Mouse (Mus musculus) intestine, embryonic 14.5 days (tissue): ENCODE measurements around the gene Tubg2. TPM values are rescaled to one million over a fixed set of nuclear protein-coding genes. Genes with fewer than 3 reads are reported as not detected.

Experiments used
- ATAC-seq: fragments of 200-750 bp; cut with Nextera tagmentation; replicated peaks from 2 replicates; pipeline ENCODE4 v1.8.0; 2017; ENCODE audit warnings: low read depth, moderate number of reproducible peaks, moderate TSS enrichment, moderate library complexity; ENCODE audit not compliant: low FRiP score, low TSS enrichment
- DNase-seq: peaks from one replicate; pipeline ENCODE4 v3.0.0-alpha.2; 2018; ENCODE audit warnings: low spot score
- H3K27ac ChIP-seq: fragments of 300-500 bp; sonication (generic); 2 replicates; pipeline ENCODE4 v1.5.1; 2014; ENCODE audit warnings: low read depth, mild to moderate bottlenecking, control low read depth
- H3K27me3 ChIP-seq: fragments of 300-500 bp; sonication (generic); replicated peaks from 2 replicates; pipeline ENCODE4 v1.6.1; 2014; ENCODE audit warnings: low read length, control low read depth; ENCODE audit not compliant: control insufficient read depth, insufficient read depth
- H3K36me3 ChIP-seq: fragments of 300-500 bp; sonication (generic); 2 replicates; pipeline ENCODE4 v1.6.1; 2014; ENCODE audit warnings: low read length, control low read depth; ENCODE audit not compliant: control insufficient read depth, insufficient read depth
- H3K4me1 ChIP-seq: fragments of 300-500 bp; sonication (generic); replicated peaks from 2 replicates; pipeline ENCODE4 v1.6.1; 2014; ENCODE audit warnings: low read length, control low read depth, mixed read lengths; ENCODE audit not compliant: control insufficient read depth, insufficient read depth
- H3K4me2 ChIP-seq: fragments of 300-500 bp; sonication (generic); 2 replicates; pipeline ENCODE4 v1.6.1; 2014; ENCODE audit warnings: low read length
- H3K4me3 ChIP-seq: fragments of 300-500 bp; sonication (generic); 2 replicates; pipeline ENCODE4 v1.5.1; 2014; ENCODE audit warnings: low read depth, low read length, control low read depth, mixed read lengths
- H3K9ac ChIP-seq: fragments of 300-500 bp; sonication (generic); 2 replicates; pipeline ENCODE4 v1.6.1; 2014; ENCODE audit warnings: mild to moderate bottlenecking, low read length
- H3K9me3 ChIP-seq: fragments of 300-500 bp; sonication (generic); 2 replicates; pipeline ENCODE4 v1.6.1; 2016; ENCODE audit warnings: low read length, control low read depth; ENCODE audit not compliant: control insufficient read depth
- WGBS: fragments of 180-500 bp; shearing (Covaris S2); extraction: QIAGEN DNeasy Blood & Tissue Kit; methylation state at CpG from one replicate; pipeline ENCODE4 v1.1.7; 2014; 5-methylcytosine and 5-hydroxymethylcytosine counted together
- polyA plus RNA-seq: library from polyadenylated mRNA; unstranded; fragments of >200 nt; fragmentation: Nextera tagmentation; extraction: Ambion mirVana; gene quantifications from 2 replicates; pipeline ENCODE4 v1.2.1, GENCODE M21; 2014

Tubg2 gene
- polyA plus RNA-seq, 1 experiment from 2014 or later = 7.4 TPM

DNA sequence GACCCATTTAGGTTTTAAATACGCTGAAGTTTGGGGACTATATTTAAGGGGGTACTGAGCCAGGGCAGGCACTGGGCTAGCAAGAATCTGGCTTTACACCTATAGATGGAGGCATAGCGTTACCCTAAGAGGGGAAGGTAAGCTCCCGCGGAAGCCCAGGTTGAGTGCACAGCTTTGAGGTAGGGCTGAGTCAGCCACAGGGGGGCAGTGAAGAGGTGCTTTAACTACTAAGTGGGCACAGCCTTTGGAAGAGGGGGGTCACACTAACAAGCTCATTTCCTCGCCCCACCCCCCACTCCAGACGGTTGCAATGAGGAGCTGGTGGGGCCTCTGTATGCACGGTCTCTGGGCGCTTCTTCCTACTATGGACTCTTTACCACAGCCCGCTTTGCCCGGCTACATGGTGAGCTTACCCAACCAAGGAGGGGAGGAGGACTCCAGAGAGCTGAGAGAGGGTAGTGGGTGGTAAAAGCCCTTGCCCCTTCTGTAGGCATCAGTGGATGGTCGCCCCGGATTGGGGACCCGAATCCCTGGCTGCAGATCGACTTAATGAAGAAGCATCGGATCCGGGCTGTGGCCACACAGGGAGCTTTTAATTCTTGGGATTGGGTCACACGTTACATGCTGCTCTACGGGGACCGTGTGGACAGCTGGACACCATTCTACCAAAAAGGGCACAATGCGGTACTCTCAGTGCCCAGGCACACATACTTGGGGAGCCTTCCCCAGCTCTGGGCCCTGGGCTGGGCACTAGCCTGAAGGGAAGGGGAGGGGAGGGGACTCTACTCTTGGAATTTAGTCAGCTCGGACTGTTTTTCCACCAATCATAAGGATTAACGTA, 21.4 kb downstream of the Tubg2 start:
- Histone ChIP-seq H3K9ac (no peak overlapping the region), H3K4me2 (peak overlapping the region; percentile 51), H3K9me3 (no peaks in the 10 kb centered on the region), H3K4me1 (peaks cover 35% of the 10 kb centered on the region), H3K27me3 (peaks cover 38% of the 10 kb centered on the region), H3K4me3 (0 out of 2 replicates have a peak overlapping the region, but pooled peaks have one; percentile 2), H3K36me3 (no peaks in the 10 kb centered on the region), H3K27ac (no peak overlapping the region)
- ATAC-seq = peak; percentile 9; the same call in 1 of the 2 replicates
- WGBS = 32% methylated on average over 22 of the region's 22 CpGs
- DNase-seq = no peak

DNA sequence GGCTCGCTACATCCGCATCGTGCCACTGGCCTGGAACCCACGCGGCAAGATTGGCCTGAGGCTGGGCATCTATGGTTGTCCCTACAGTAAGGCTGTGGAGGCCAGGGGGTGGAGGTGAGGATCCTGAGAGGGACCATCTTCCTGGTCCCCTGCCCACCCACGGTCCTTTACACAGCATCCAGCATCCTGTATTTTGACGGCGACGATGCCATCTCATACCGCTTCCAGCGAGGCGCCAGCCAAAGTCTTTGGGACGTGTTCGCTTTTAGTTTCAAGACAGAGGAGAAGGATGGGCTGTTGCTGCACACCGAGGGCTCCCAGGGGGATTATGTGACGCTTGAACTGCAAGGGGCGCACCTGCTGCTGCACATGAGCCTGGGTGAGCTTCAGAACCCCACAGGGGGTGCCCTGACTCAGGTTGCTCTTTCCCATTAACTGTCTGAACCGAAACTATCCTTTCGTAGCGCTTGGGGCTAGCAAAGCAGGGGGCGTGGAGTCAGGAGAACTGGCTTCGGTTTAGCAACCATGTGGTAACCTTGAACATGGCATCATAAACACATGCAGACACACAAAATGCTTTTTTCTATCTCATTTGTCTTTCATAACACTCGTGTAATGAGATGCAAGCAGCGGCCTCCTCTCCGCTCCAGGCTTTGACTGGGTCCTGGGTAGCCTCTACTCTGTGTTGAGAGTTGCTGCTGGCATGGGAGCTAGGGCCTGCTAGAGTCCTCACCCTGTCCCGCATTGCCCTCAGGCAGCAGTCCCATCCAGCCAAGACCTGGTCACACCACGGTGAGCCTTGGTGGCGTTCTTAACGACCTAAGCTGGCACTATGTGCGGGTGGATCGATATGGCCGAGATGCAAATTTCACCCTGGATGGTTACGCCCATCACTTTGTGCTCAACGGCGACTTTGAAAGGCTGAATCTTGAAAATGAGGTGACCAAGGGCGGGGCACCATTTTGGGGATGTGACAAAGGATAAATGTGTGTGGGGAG, 22.7 kb downstream of the Tubg2 start:
- WGBS = 60% methylated on average over 36 of the region's 36 CpGs
- ATAC-seq (no peak), DNase-seq (no peak)
- H3K4me2 ChIP-seq = no peak overlapping the region
- H3K36me3 ChIP-seq = no peaks in the 10 kb centered on the region
- H3K9me3 ChIP-seq = no peaks in the 10 kb centered on the region
- no peak overlapping the region for H3K4me3 ChIP-seq
- H3K27ac ChIP-seq = no peak overlapping the region
- H3K4me1 ChIP-seq = peaks cover 25% of the 10 kb centered on the region
- peaks cover 38% of the 10 kb centered on the region for H3K27me3 ChIP-seq
- no peak overlapping the region for H3K9ac ChIP-seq

DNA sequence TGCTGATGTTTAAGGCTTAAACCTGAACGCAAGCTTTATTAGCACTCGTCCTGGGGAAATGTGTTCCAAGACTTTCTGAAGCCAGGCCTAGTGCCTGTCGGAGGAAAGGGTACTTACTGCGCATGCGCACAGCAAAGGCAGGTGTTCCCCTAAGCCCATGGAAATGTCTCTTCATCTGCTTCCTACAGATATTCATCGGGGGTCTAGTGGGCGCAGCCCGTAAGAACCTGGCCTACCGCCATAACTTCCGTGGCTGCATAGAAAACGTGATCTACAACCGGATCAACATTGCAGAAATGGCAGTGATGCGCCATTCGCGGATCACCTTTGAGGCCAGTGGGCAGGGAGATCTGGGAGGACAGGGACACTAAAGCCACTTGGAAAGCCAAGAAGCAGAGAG, 23.6 kb downstream of the Tubg2 start:
- Histone ChIP-seq H3K4me3 (no peak overlapping the region), H3K9ac (no peak overlapping the region), H3K27me3 (peaks cover 38% of the 10 kb centered on the region), H3K4me1 (peaks cover 18% of the 10 kb centered on the region), H3K4me2 (no peak overlapping the region), H3K9me3 (no peaks in the 10 kb centered on the region), H3K36me3 (no peaks in the 10 kb centered on the region), H3K27ac (no peak overlapping the region)
- ATAC-seq (no peak), DNase-seq (no peak)
- 82% methylated on average over 15 of the region's 15 CpGs for WGBS

DNA sequence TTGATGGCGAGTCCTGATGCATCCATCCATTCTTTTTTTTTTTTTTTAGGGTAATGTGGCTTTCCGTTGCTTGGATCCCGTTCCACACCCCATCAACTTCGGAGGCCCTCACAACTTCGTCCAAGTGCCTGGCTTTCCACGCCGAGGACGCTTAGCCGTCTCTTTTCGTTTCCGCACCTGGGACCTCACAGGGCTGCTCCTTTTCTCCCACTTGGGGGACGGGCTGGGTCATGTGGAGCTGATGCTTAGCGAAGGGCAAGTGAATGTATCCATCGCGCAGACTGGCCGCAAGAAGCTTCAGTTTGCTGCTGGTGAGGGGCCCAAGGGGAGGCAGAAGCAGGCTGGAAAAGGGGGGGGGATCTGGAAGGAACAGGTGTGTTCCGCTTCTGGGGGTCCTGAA, 24.6 kb downstream of the Tubg2 start:
- Histone ChIP-seq H3K27me3 (peaks cover 34% of the 10 kb centered on the region), H3K9me3 (no peaks in the 10 kb centered on the region), H3K4me3 (no peak overlapping the region), H3K4me1 (peaks cover 15% of the 10 kb centered on the region), H3K4me2 (no peak overlapping the region), H3K27ac (no peak overlapping the region), H3K9ac (no peak overlapping the region), H3K36me3 (no peaks in the 10 kb centered on the region)
- WGBS = 59% methylated on average over 17 of the region's 17 CpGs
- DNase-seq (no peak), ATAC-seq (no peak)

DNA sequence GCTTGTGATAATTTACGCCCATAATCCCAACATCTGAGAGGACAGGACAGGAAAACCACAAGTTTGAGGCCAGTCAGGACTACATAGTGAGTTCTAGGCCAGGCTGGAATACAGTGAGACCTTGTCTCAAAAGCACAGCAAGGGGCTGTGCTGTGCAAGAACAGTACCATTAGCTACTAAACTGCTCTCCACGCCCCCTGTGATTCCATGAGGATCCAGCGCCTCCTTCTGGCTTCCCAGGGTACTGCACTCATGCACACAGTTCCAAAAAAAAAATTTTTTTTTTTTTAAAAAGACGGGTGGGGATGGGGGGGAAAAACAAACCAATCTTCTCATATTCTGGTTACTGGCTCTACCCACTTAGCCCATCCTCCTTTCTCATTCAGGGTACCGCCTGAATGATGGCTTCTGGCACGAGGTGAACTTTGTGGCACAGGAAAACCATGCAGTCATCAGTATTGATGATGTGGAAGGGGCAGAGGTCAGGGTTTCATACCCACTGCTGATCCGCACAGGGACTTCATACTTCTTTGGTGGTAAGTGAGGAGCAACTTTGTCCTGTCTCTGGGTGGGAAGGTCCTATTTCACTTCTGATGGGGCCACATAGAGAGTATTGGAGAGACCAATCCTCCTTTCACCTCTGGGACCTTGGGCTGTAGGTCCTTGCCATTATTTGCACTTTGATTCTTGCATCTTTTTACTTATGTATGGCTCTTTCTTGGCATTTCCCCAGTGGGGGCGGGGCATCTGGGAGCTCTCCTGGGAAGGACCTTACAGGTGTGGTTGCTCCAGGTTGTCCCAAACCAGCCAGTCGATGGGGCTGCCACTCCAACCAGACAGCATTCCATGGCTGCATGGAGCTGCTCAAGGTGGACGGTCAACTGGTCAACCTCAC, 25.4 kb downstream of the Tubg2 start:
- no peak overlapping the region for H3K27ac ChIP-seq
- no peak for ATAC-seq
- no peak overlapping the region for H3K4me3 ChIP-seq
- DNase-seq = peak; percentile 93
- no peaks in the 10 kb centered on the region for H3K36me3 ChIP-seq
- peaks cover 12% of the 10 kb centered on the region for H3K4me1 ChIP-seq
- H3K4me2 ChIP-seq = no peak overlapping the region
- WGBS = 43% methylated on average over 10 of the region's 10 CpGs
- H3K27me3 ChIP-seq = peaks cover 32% of the 10 kb centered on the region
- H3K9ac ChIP-seq = no peak overlapping the region
- no peaks in the 10 kb centered on the region for H3K9me3 ChIP-seq

DNA sequence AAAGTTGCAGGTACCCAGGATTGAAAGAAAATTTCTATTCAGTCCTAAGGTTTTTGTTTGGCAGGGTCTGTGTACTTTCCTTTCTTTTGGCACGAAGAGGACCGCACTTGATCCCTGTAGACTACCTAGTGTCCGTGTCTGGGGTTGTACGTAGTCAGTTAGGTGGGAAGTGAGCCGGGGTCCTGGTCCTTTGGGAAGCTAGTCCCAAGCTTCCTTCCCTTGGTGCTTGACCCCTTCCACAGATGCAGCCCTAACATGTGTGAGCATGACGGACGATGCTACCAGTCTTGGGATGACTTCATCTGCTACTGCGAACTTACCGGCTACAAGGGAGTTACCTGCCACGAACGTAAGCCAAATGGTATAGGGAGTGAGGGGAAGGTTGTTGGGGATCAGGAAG, 26.3 kb downstream of the Tubg2 start:
- Histone ChIP-seq H3K9me3 (no peaks in the 10 kb centered on the region), H3K4me2 (no peak overlapping the region), H3K36me3 (no peaks in the 10 kb centered on the region), H3K27ac (no peak overlapping the region), H3K4me3 (no peak overlapping the region), H3K9ac (no peak overlapping the region), H3K27me3 (peaks cover 25% of the 10 kb centered on the region), H3K4me1 (peaks cover 4% of the 10 kb centered on the region; the same call in 1 of the 2 replicates)
- DNase-seq = no peak
- no peak for ATAC-seq
- WGBS = 93% methylated on average over 11 of the region's 11 CpGs

DNA sequence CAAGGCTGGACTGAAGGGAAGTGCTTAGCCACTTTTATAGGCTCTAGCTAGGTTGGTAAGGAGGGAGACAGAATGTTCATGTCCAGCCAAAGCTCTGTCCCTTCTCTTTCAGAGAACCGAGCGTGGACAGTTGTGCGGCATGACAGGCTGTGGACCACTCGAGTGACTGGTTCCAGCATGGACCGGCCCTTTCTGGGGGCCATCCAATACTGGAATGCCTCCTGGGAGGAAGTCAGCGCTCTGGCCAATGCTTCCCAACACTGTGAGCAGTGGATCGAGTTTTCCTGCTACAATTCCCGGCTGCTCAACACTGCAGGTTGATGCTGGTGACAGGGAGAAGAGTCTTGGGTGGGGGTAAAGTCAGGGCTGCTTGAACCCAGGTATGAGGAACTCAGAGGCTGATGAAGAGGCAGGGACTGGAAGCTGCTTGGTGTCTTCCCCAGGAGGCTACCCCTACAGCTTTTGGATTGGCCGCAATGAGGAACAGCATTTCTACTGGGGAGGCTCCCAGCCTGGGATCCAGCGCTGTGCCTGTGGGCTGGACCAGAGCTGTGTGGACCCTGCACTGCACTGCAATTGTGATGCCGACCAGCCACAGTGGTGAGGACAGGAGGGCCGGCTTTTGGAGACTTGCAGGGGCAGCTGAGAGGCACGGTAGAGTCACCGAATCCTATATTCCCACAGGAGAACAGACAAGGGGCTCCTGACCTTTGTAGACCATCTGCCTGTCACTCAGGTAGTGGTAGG, 27.2 kb downstream of the Tubg2 start:
- ATAC-seq (no peak), DNase-seq (no peak)
- Histone ChIP-seq H3K36me3 (no peaks in the 10 kb centered on the region), H3K4me1 (no peaks in the 10 kb centered on the region), H3K27ac (no peak overlapping the region), H3K4me3 (no peak overlapping the region), H3K9ac (no peak overlapping the region), H3K27me3 (peaks cover 15% of the 10 kb centered on the region), H3K4me2 (no peak overlapping the region), H3K9me3 (no peaks in the 10 kb centered on the region)
- WGBS = 77% methylated on average over 14 of the region's 14 CpGs
